8 mouse cellular contexts compared by ENCODE assay signal in genomic region chr4:48042786-48043701, GRCm38 (mm10). TPM values are rescaled to one million over a fixed set of nuclear protein-coding genes. Genes with fewer than 3 reads are reported as not detected.
A peak's percentile ranks its signal among the peaks of the same experiment; 100 is the strongest.
DNase-seq lines count a peak whose midpoint lies in the region; ATAC-seq lines count a peak whose summit lies in the region.

No protein-coding gene starts in this region.

- H3K27me3 ChIP-seq in hindbrain, embryonic 13.5 days, result peaks cover 35% of the 10 kb centered on the region

- peak overlapping the region; percentile 71 for H3K4me3 ChIP-seq in hindbrain, embryonic 13.5 days

- H3K9ac ChIP-seq in hindbrain, embryonic 13.5 days, result peak overlapping the region; percentile 78

- H3K4me1 ChIP-seq in hindbrain, embryonic 13.5 days (replicated peaks), result peaks cover 41% of the 10 kb centered on the region

- H3K9me3 ChIP-seq in hindbrain, embryonic 13.5 days, result no peaks in the 10 kb centered on the region

- H3K36me3 ChIP-seq in hindbrain, embryonic 13.5 days, result no peaks in the 10 kb centered on the region

- WGBS in hindbrain, embryonic 13.5 days, result under 1% methylated on average over 97 of the region's 105 CpGs

- ATAC-seq in hindbrain, embryonic 13.5 days (ENCODE audit: low FRiP score), result peak; percentile 88

- peak overlapping the region; percentile 96 for H3K27ac ChIP-seq in hindbrain, embryonic 13.5 days

- peak overlapping the region; percentile 96 for H3K4me2 ChIP-seq in hindbrain, embryonic 13.5 days

- peak; percentile 99 for DNase-seq in NIH3T3 (ENCODE audit: low read depth)
- peak; percentile 97 to 98 for DNase-seq in cerebellum, postnatal 10 days
- peak; percentile 92 to 93 for DNase-seq in frontal cortex, postnatal 14 days (ENCODE audit: low spot score in 2 of 2)
- peak; percentile 94 to 95 for DNase-seq in layer of hippocampus, postnatal 36 days
- DNase-seq in lung, postnatal 36 days, result peak; percentile 97
- peak; percentile 98 for DNase-seq in retina, postnatal 1 day
- peak; percentile 90 to 93 for DNase-seq in urinary bladder, adult 18-20 months (ENCODE audit: low spot score in 2 of 2)

RNA-seq across cellular contexts. Expression of gene Nr4a3, which starts 1.9 kb away (rescaled TPM):
- polyA plus RNA-seq in hindbrain, embryonic 13.5 days (2015; fragmentation: Nextera tagmentation; extraction: Ambion mirVana), result 1.8 and 2.4 TPM in 2 replicates
- 10 to 100 TPM; 61.9 to 74.0 TPM for total RNA-seq in layer of hippocampus, postnatal 36 days (2021)

Comparison
In these comparisons a context has a peak if more than half of its experiments do, and no peak if none do; other contexts are left out.
1. Peak in every context shown above with its lines: DNase-seq, ATAC-seq, H3K4me3 ChIP-seq and H3K27ac ChIP-seq.